ENCODE assay signal across 18 mouse cellular contexts in genomic region chr10:114418956-114419530, GRCm38 (mm10).
"Had no signal": no experiment of that assay in that cellular context is flagged by ENCODE, and none has a peak within 500 bp of the region (broad histone marks: within the 10 kb centered on the region; RNA-seq: fewer than 3 reads in every experiment).

No protein-coding gene starts in this region.

- ATAC-seq: intestine, postnatal 0 days; midbrain, embryonic 13.5 days; midbrain, embryonic 16.5 days had no signal

- H3K9ac ChIP-seq: liver, embryonic 14.5 days; lung, embryonic 15.5 days; midbrain, embryonic 13.5 days; stomach, embryonic 15.5 days had no signal

- H3K4me1 ChIP-seq: lung, embryonic 15.5 days; megakaryocyte, embryonic 14.5 days; midbrain, embryonic 10.5 days; midbrain, embryonic 13.5 days; stomach, embryonic 15.5 days had no signal

- DNase-seq: layer of hippocampus, postnatal 36 days; lung, adult 18-20 months; lung, postnatal 10 days; lung, postnatal 36 days; right cerebral cortex, postnatal 25 days; spleen, adult 18-20 months; thymus, postnatal 25 days had no signal

- H3K36me3 ChIP-seq: lung, embryonic 15.5 days; midbrain, embryonic 10.5 days; midbrain, embryonic 13.5 days; stomach, embryonic 15.5 days had no signal

- H3K9me3 ChIP-seq: lung, embryonic 15.5 days; megakaryocyte, embryonic 14.5 days; midbrain, embryonic 10.5 days; midbrain, embryonic 13.5 days; stomach, embryonic 15.5 days had no signal

- H3K4me2 ChIP-seq: liver, embryonic 11.5 days; lung, embryonic 15.5 days; midbrain, embryonic 13.5 days; stomach, embryonic 15.5 days had no signal

- H3K27me3 ChIP-seq: lung, embryonic 15.5 days; megakaryocyte, embryonic 14.5 days; midbrain, embryonic 13.5 days; stomach, embryonic 15.5 days had no signal

- H3K27ac ChIP-seq: kidney, postnatal 0 days; left cerebral cortex, adult 2 months; liver, embryonic 14.5 days; lung, embryonic 15.5 days; midbrain, embryonic 10.5 days; midbrain, embryonic 13.5 days; stomach, embryonic 15.5 days had no signal

- H3K4me3 ChIP-seq: left cerebral cortex, adult 2 months; lung, embryonic 15.5 days; megakaryocyte, embryonic 14.5 days; midbrain, embryonic 10.5 days; midbrain, embryonic 13.5 days; stomach, embryonic 15.5 days had no signal
